Mouse (Mus musculus): ENCODE results near the gene Arhgap21. TPM values are rescaled to one million over a fixed set of nuclear protein-coding genes. Genes with fewer than 3 reads are reported as not detected.

Gene Arhgap21
- polyA plus RNA-seq, 1 experiment from 2014 or later, result 62.7 TPM

- no peak for ATAC-seq (ENCODE audit: low FRiP score, low TSS enrichment)
Measured at GRCm38 (mm10) chr2:20991508-20991907, 22.8 kb upstream of the Arhgap21 start.

GRCm38 (mm10) chr2:20990907-20991306, 22.2 kb upstream of the Arhgap21 start:
- ATAC-seq (ENCODE audit: low FRiP score, low TSS enrichment) (no peak), DNase-seq (no peak)
- no peak overlapping the region for H3K4me3 ChIP-seq (replicated peaks; ENCODE audit: low read depth, low read length)
- H3K4me2 ChIP-seq (ENCODE audit: low read length), result no peak overlapping the region
- no peaks in the 10 kb centered on the region for H3K27me3 ChIP-seq (ENCODE audit: control insufficient read depth, insufficient read depth, low read length)
- H3K36me3 ChIP-seq (ENCODE audit: control insufficient read depth, insufficient read depth, low read length), result no peaks in the 10 kb centered on the region
- H3K9me3 ChIP-seq (ENCODE audit: control insufficient read depth, low read length), result no peaks in the 10 kb centered on the region
- H3K27ac ChIP-seq (replicated peaks; ENCODE audit: low read depth, low read length), result no peak overlapping the region
- no peak overlapping the region for H3K9ac ChIP-seq (replicated peaks; ENCODE audit: low read length)
- H3K4me1 ChIP-seq (ENCODE audit: control insufficient read depth, insufficient read depth, low read length), result no peaks in the 10 kb centered on the region
- 87% methylated on average over 2 of the region's 2 CpGs for WGBS

More at GRCm38 (mm10) chr2:20991508-20991907, 22.8 kb upstream of the Arhgap21 start:
- no peaks in the 10 kb centered on the region for H3K4me1 ChIP-seq (ENCODE audit: control insufficient read depth, insufficient read depth, low read length)
- no peak overlapping the region for H3K4me2 ChIP-seq (ENCODE audit: low read length)
- no peaks in the 10 kb centered on the region for H3K9me3 ChIP-seq (ENCODE audit: control insufficient read depth, low read length)
- 85% methylated on average over 2 of the region's 2 CpGs for WGBS
- no peak overlapping the region for H3K9ac ChIP-seq (replicated peaks; ENCODE audit: low read length)
- no peak overlapping the region for H3K4me3 ChIP-seq (replicated peaks; ENCODE audit: low read depth, low read length)
- H3K27ac ChIP-seq (replicated peaks; ENCODE audit: low read depth, low read length), result no peak overlapping the region
- H3K36me3 ChIP-seq (ENCODE audit: control insufficient read depth, insufficient read depth, low read length), result no peaks in the 10 kb centered on the region
- H3K27me3 ChIP-seq (ENCODE audit: control insufficient read depth, insufficient read depth, low read length), result no peaks in the 10 kb centered on the region
- DNase-seq, result no peak

- H3K4me1 ChIP-seq (ENCODE audit: control insufficient read depth, insufficient read depth, low read length), result no peaks in the 10 kb centered on the region
- no peaks in the 10 kb centered on the region for H3K36me3 ChIP-seq (ENCODE audit: control insufficient read depth, insufficient read depth, low read length)
- no peak overlapping the region for H3K4me3 ChIP-seq (replicated peaks; ENCODE audit: low read depth, low read length)
- DNase-seq (no peak), ATAC-seq (ENCODE audit: low FRiP score, low TSS enrichment) (no peak)
- no peaks in the 10 kb centered on the region for H3K9me3 ChIP-seq (ENCODE audit: control insufficient read depth, low read length)
- 96% methylated on average over 3 of the region's 3 CpGs for WGBS
- no peak overlapping the region for H3K9ac ChIP-seq (replicated peaks; ENCODE audit: low read length)
- no peak overlapping the region for H3K27ac ChIP-seq (replicated peaks; ENCODE audit: low read depth, low read length)
- no peak overlapping the region for H3K4me2 ChIP-seq (ENCODE audit: low read length)
- H3K27me3 ChIP-seq (ENCODE audit: control insufficient read depth, insufficient read depth, low read length), result no peaks in the 10 kb centered on the region
Measured at GRCm38 (mm10) chr2:20990056-20990455, 21.4 kb upstream of the Arhgap21 start.

- Histone ChIP-seq H3K4me2 (ENCODE audit: low read length) (no peak overlapping the region), H3K9ac (replicated peaks; ENCODE audit: low read length) (no peak overlapping the region), H3K4me3 (replicated peaks; ENCODE audit: low read depth, low read length) (no peak overlapping the region), H3K27ac (replicated peaks; ENCODE audit: low read depth, low read length) (no peak overlapping the region), H3K9me3 (ENCODE audit: control insufficient read depth, low read length) (no peaks in the 10 kb centered on the region), H3K36me3 (ENCODE audit: control insufficient read depth, insufficient read depth, low read length) (no peaks in the 10 kb centered on the region), H3K4me1 (ENCODE audit: control insufficient read depth, insufficient read depth, low read length) (no peaks in the 10 kb centered on the region), H3K27me3 (ENCODE audit: control insufficient read depth, insufficient read depth, low read length) (no peaks in the 10 kb centered on the region)
- ATAC-seq (ENCODE audit: low FRiP score, low TSS enrichment), result no peak
- no peak for DNase-seq
- 79% methylated on average over 3 of the region's 3 CpGs for WGBS
Measured at GRCm38 (mm10) chr2:20987822-20988221, 19.1 kb upstream of the Arhgap21 start.

GRCm38 (mm10) chr2:20978726-20979125, 10.0 kb upstream of the Arhgap21 start:
- 76% methylated on average over 8 of the region's 8 CpGs for WGBS
- no peaks in the 10 kb centered on the region for H3K4me1 ChIP-seq (ENCODE audit: control insufficient read depth, insufficient read depth, low read length)

GRCm38 (mm10) chr2:20977051-20977450, 8.4 kb upstream of the Arhgap21 start:
- Histone ChIP-seq H3K9ac (replicated peaks; ENCODE audit: low read length) (no peak overlapping the region), H3K36me3 (ENCODE audit: control insufficient read depth, insufficient read depth, low read length) (no peaks in the 10 kb centered on the region), H3K4me1 (ENCODE audit: control insufficient read depth, insufficient read depth, low read length) (no peaks in the 10 kb centered on the region), H3K27me3 (ENCODE audit: control insufficient read depth, insufficient read depth, low read length) (no peaks in the 10 kb centered on the region), H3K4me3 (replicated peaks; ENCODE audit: low read depth, low read length) (no peak overlapping the region), H3K4me2 (ENCODE audit: low read length) (no peak overlapping the region), H3K27ac (replicated peaks; ENCODE audit: low read depth, low read length) (no peak overlapping the region), H3K9me3 (ENCODE audit: control insufficient read depth, low read length) (no peaks in the 10 kb centered on the region)
- DNase-seq, result no peak
- ATAC-seq (ENCODE audit: low FRiP score, low TSS enrichment), result no peak

More at GRCm38 (mm10) chr2:20978726-20979125, 10.0 kb upstream of the Arhgap21 start:
- Histone ChIP-seq H3K27ac (replicated peaks; ENCODE audit: low read depth, low read length) (no peak overlapping the region), H3K36me3 (ENCODE audit: control insufficient read depth, insufficient read depth, low read length) (no peaks in the 10 kb centered on the region), H3K9me3 (ENCODE audit: control insufficient read depth, low read length) (no peaks in the 10 kb centered on the region), H3K27me3 (ENCODE audit: control insufficient read depth, insufficient read depth, low read length) (no peaks in the 10 kb centered on the region), H3K9ac (replicated peaks; ENCODE audit: low read length) (no peak overlapping the region), H3K4me2 (ENCODE audit: low read length) (no peak overlapping the region), H3K4me3 (replicated peaks; ENCODE audit: low read depth, low read length) (no peak overlapping the region)
- DNase-seq (no peak), ATAC-seq (ENCODE audit: low FRiP score, low TSS enrichment) (no peak)

GRCm38 (mm10) chr2:20973513-20973912, 4.8 kb upstream of the Arhgap21 start:
- DNase-seq, result no peak
- no peak overlapping the region for H3K4me3 ChIP-seq (replicated peaks; ENCODE audit: low read depth, low read length)
- no peak overlapping the region for H3K9ac ChIP-seq (replicated peaks; ENCODE audit: low read length)
- no peak overlapping the region for H3K27ac ChIP-seq (replicated peaks; ENCODE audit: low read depth, low read length)
- H3K4me2 ChIP-seq (ENCODE audit: low read length), result no peak overlapping the region
- ATAC-seq (ENCODE audit: low FRiP score, low TSS enrichment), result no peak
- H3K9me3 ChIP-seq (ENCODE audit: control insufficient read depth, low read length), result no peaks in the 10 kb centered on the region
- H3K36me3 ChIP-seq (ENCODE audit: control insufficient read depth, insufficient read depth, low read length), result no peaks in the 10 kb centered on the region
- no peaks in the 10 kb centered on the region for H3K27me3 ChIP-seq (ENCODE audit: control insufficient read depth, insufficient read depth, low read length)
- 90% methylated on average over 3 of the region's 3 CpGs for WGBS
- peaks cover 5% of the 10 kb centered on the region; the same call in 1 of the 2 replicates for H3K4me1 ChIP-seq (ENCODE audit: control insufficient read depth, insufficient read depth, low read length)

GRCm38 (mm10) chr2:20972180-20972579, 3.5 kb upstream of the Arhgap21 start:
- Histone ChIP-seq H3K4me2 (ENCODE audit: low read length) (no peak overlapping the region), H3K4me1 (ENCODE audit: control insufficient read depth, insufficient read depth, low read length) (peaks cover 5% of the 10 kb centered on the region; the same call in 1 of the 2 replicates), H3K9me3 (ENCODE audit: control insufficient read depth, low read length) (no peaks in the 10 kb centered on the region), H3K9ac (replicated peaks; ENCODE audit: low read length) (no peak overlapping the region), H3K27ac (replicated peaks; ENCODE audit: low read depth, low read length) (no peak overlapping the region), H3K27me3 (ENCODE audit: control insufficient read depth, insufficient read depth, low read length) (no peaks in the 10 kb centered on the region), H3K36me3 (ENCODE audit: control insufficient read depth, insufficient read depth, low read length) (no peaks in the 10 kb centered on the region), H3K4me3 (replicated peaks; ENCODE audit: low read depth, low read length) (no peak overlapping the region)
- DNase-seq (no peak), ATAC-seq (ENCODE audit: low FRiP score, low TSS enrichment) (no peak)
- WGBS, result 83% methylated on average over 1 of the region's 1 CpGs

GRCm38 (mm10) chr2:20971628-20972027, 2.9 kb upstream of the Arhgap21 start:
- no peak overlapping the region for H3K27ac ChIP-seq (replicated peaks; ENCODE audit: low read depth, low read length)
- ATAC-seq (ENCODE audit: low FRiP score, low TSS enrichment) (no peak), DNase-seq (no peak)
- peaks cover 5% of the 10 kb centered on the region; the same call in 1 of the 2 replicates for H3K4me1 ChIP-seq (ENCODE audit: control insufficient read depth, insufficient read depth, low read length)
- H3K4me2 ChIP-seq (ENCODE audit: low read length), result no peak overlapping the region
- H3K9ac ChIP-seq (replicated peaks; ENCODE audit: low read length), result no peak overlapping the region
- no peaks in the 10 kb centered on the region for H3K27me3 ChIP-seq (ENCODE audit: control insufficient read depth, insufficient read depth, low read length)
- H3K9me3 ChIP-seq (ENCODE audit: control insufficient read depth, low read length), result no peaks in the 10 kb centered on the region
- no peaks in the 10 kb centered on the region for H3K36me3 ChIP-seq (ENCODE audit: control insufficient read depth, insufficient read depth, low read length)
- no peak overlapping the region for H3K4me3 ChIP-seq (replicated peaks; ENCODE audit: low read depth, low read length)
